Mouse (Mus musculus): ENCODE measurements at regions not wholly inside any gene's neighbourhood (a gene's known extent, or its start where the extent isn't known, plus 50 kb on each side); places are given as distances from the start of the nearest gene placed in this dataset.

DNA sequence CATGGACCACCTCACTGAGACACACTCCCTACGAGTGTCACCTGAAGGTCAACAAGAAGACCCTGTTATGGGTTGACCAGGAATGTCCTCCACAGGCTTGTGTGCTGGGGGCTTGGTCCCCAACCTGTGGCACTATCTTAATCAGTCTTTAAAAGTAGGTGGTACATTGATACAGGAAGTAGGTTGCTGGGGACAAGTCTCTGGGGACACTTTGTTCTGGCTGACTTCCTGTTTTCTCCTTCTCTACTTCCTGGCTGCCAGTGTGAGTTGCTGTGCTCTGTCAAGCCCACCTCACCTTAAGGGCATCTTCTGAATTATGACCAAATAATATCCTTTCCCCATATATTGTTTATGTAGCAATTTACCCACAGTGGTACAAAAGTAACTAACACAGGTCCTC, 96.1 kb downstream of the Cct6b start:
- peak; percentile 37 for DNase-seq (ENCODE audit: low spot score)

DNA sequence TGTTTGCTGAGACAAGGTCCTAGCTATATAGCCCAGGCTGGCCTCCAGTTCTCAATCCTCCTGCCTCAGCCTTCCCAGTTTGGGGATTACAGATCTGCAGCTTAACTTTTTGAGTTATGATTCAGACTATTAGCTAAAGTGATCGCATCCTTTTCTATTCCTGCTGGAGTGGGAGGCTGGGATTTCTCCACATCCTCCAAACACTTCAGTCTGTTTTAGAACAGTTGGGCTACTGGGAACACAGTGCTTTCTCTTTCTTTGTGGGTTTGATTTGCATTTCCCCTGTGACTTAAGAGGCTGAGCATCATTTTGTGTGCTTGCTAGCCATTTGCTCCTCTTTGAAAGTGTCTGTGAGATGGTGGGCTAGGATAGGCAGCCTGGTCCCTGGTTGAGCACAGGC, 100.0 kb downstream of the Cct6b start:
- DNase-seq (ENCODE audit: low spot score): no peak

DNA sequence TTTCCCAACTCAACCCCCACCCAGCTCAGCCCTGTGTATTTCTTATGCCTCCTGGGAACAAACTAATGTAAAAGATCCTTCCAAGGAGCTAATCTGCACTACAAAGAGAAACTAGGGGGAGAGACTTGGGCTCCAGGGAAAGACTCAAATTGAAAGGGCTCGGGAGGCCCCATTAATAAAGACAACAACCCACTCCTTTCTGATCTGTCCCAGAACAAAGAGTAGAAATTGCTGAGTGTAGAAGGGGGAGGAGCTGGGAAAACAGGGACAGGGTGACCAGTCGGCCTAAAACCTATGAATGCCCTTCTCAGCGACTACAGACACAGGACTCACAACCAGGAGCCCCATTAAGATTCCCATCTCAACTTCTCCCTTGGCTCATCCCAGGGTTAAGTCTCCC, 102.0 kb downstream of the Cct6b start:
- DNase-seq (ENCODE audit: low spot score): no peak

DNA sequence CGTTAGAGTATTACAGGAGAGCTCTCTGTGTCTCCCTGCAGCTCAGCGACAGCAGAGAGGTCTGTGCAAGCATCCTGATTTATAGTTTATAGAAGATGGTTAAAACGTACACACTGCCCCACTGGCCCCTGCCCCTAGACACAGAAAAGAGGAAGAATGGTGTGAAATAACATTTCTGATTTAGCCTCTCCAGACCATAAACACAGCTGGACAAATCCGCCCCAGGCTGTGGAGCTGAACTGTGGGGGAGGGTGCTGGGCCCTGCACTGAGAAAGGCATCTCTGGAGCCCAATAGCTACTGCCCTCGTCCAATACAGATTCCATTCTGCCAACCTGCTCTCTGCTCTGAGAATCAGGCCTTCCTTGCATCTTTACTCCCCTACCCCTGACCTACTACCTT, 112.4 kb downstream of the Cct6b start:
- no peak for DNase-seq (ENCODE audit: low spot score)

DNA sequence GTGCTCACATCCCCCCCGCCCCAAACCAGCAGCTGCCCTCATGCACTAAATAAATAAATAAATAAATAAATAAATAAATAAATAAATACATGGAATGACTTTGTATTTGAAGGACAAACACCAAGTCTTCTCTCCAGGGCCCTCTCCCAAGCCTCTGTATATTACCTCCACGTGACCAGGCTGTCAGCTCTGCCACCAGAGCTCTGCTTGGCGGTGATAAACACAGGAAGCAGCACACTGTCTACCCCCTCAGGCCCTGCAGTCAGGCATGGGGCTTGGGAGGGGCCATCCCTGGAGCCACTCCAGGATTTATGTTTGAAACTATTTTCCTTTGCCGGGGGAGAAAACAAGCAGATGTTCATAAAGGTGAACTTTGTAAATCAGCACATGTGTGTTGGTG, 125.6 kb downstream of the Cct6b start:
- no peak for DNase-seq (ENCODE audit: low spot score)

DNA sequence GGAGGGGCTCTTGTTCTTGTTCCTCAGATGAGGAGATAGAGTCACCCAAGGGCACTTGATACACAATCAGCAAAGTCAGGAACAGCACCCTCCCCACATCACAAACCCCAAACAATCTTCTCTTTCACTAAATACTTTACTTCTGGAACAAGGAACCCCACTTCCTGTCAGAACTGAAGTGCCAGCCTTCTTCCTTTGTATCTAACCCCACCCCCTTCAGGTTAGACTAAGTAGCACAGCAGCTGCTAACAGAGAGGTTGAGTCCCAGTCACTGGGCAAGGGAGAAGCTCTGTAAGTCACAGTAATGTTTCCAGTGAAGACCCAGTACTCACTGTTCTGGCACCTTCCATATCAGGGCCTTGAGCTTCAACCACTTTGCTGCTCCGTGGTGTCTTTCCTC, 131.9 kb downstream of the Cct6b start:
- no peak for DNase-seq (ENCODE audit: low spot score)

DNA sequence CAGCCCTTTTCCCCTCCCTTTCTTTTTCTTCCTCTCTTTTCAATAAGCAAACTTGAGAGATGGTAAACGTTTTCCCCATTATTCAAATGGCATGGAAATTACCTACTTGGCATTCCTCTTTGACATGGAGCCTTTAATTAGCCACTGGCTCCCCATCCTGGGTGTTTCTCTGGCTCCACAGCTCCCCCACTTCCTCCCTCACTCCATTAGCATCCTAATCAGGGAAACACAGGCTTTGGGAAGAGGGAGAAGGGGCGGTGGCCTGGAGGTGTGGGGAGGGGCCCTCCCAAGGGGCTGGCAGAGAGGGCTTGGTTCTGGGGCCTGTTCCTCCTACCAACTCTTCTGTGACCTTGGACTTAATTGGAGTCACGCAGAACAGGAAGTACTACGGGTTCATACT, 132.7 kb downstream of the Cct6b start:
- DNase-seq (ENCODE audit: low spot score): no peak

DNA sequence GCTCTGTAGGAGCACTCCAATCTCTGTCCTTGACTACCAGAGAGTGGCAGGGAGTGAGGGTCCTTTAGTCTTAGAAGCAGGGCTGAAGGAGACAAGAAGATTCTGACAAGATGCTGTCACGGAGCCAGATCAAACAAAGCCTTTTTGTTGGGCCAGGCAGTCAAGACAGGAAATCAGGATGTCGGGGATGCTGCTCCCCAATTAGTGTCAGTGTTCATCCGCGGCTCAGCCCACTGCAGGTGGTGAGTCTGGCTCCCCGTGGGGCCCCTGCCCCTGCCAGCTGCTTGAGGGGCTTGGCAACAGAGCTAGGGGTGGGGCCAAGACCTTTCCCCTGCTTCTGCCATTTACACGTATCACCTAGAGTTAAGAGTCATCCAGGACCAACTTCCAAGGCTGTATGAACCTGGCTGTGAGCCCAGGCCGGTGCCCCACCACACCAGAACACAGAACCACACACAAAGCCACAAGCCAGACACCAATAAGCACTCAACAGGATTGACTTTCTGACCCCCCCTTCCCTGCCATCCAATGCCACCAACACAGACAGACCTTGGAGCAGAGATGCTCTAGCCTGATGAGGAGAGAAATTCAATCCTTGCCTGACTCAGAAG, 137.5 kb downstream of the Cct6b start:
- no peak for DNase-seq (ENCODE audit: low spot score)

DNA sequence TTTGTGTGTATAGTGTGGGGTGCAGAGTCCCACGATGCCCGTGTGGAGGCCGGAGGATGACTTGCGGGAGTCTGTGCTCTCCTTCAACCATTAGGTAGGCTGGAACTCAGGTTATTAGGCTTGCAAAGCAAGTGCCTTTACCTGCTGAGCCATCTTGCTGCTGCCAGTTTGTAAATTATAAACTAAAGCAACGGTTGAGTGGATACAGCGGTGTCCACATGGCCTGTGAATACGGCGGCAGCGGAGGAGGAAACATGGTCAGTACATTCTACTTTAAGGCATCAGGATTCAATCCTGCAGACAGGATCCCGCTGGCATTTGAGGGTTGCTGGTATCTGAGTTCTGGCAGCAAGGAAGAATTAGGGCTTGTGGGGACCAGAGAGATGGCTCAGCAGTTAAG, 143.1 kb downstream of the Cct6b start:
- no peak for DNase-seq (ENCODE audit: low spot score)

DNA sequence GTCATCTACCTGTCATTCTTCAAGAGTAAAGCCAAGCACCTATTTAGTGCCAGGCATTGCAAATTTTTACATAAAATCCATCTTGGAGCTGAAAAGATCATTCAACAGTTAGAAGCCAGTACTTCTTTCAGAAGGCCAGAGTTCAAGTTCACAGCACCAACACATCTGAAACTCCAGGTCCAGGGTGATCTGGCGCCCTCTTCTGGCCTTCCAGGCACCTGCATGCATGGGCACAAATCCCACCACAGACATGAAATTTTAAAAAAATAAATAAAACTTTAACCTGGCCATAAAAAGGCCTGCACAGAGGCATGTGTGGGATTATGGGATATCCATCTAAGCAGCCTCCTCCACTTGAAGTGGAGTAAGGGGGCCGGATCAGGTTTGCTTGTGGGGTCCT, 144.7 kb downstream of the Cct6b start:
- no peak for DNase-seq (ENCODE audit: low spot score)

DNA sequence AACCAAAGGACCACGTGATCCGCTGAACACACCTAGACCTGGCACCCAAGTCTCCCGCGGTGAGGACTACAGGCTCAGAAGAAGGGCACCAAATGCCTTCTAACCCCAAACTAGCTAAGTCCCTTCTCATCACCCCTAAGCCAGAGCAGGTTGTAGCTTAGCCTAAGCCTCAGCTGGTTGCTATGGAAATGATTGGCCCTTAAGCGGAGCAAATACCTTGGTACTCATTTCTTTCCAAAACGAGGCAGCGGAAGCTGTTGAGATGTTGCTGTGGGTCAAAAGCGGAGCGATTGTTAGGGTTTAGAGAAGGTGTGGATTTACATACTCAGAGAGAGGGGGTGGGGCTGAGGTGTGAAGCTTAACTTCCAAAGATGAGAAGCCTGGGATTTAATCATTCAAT, 145.7 kb downstream of the Cct6b start:
- no peak for DNase-seq (ENCODE audit: low spot score)

DNA sequence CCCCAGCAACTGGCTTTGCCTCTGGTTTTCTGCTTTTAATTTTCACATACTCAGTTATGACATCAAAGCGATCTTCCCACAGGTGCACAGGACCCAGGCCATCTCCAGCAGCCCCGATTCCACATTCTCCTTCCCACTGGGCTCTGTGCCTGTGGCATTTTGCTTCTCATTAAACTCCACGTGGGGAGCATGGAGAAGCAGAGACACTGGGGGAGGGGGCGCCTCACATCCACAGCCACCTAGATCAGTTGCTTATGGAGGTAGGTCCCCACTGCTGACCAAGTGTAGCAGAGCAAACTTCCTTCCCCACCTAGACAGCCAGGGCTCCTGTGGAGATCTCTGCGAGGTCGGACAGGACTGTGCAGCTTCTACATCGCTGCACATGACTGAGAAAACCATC, 147.3 kb downstream of the Cct6b start:
- DNase-seq (ENCODE audit: low spot score): no peak

DNA sequence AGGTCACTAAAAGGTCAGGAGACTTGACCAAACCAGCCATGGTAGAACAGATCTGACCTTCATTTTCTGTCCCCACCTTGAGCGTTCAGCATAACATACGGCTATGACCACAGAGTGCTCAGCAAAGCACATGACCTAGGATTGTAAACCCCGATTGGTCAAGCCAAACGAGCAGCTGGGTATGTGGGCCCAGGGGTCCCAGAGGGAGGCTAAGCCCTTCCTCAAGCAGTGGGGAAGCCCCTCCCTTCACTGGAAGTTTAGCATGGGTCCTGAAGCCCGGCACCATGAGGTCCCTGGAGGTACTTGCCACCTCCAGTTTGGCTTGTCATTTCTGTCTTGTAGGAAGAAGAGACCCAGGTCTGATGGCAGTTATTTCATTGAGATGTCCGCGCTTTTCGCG, 149.8 kb downstream of the Cct6b start:
- no peak for DNase-seq (ENCODE audit: low spot score)

DNA sequence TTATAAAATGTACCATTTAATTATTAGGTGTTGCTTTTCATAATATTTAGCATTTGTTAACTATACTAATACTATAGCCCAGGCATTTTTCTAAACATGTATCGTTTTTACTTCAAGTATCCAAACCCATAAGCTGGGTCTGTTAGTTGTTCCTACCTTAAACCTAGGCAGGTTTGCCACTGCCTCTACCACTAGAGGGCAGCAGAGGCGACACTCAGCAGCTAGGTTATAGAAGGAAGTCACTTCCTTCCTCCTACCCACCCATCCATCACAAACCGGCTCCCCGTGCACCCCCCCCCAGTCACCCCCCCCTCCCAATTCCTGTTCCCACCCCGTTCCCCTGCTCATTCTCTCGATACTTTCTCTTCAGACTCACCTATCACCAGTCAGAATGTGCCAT, 150.6 kb downstream of the Cct6b start:
- peak; percentile 64 for DNase-seq (ENCODE audit: low spot score)

DNA sequence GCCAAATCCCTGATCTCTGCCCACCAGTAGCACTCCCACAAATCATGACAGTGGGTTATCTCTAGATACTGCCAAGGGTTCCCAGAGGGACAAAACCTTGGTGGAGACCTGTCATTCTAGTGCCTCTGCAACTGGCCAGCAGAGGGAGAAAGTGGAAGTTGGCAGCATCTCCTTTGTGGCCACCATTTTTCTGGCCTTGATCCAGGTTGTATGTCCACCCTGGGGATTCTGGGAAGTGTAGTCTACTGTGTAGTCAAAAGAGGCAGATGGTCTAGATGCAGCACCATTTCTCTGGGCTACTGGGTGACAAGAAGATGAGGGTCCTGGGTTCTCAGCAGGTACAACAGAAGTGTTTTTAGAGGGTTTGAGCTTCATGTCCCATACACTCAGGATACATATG, 152.1 kb downstream of the Cct6b start:
- DNase-seq (ENCODE audit: low spot score): peak; percentile 43

DNA sequence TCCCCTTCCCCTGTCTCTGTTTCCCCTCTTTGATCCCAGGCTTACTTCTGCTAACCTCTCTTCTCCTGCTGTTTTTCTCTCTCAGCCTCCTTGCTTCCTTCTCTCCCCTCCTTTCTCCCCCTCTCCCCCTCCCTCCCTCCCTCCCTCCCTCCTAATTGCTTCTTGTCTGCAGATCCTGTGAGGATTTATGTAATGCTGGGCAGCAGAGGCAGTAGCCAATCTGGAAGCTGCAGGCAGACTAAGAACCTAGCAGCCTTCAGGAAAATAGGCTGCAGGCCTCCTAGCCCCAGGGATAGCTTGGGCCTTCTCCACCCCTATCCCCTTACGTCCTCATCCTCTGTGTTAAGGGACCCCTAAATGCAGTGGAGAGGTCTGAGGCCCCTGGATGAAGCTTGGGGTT, 155.2 kb downstream of the Cct6b start:
- no peak for DNase-seq (ENCODE audit: low spot score)

DNA sequence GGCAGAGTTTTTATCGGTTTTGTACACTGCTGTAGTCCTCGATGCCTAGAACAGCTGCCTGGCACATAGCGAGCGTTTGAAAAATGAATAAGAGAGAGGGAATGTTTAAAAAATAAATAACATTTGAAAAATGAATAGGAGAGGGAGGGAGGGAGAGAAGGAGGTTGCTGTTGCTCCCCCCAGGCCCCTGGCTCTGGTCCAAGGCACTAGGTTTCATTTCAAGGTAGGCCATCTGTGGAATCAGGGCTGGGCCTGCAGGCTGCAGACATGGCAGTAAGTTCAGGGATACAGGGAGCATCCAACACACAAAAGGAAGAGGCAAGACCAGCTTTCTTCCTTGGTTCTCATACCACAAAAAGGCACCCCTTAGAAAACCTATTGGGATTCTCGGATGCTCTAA, 156.5 kb downstream of the Cct6b start:
- no peak for DNase-seq (ENCODE audit: low spot score)

DNA sequence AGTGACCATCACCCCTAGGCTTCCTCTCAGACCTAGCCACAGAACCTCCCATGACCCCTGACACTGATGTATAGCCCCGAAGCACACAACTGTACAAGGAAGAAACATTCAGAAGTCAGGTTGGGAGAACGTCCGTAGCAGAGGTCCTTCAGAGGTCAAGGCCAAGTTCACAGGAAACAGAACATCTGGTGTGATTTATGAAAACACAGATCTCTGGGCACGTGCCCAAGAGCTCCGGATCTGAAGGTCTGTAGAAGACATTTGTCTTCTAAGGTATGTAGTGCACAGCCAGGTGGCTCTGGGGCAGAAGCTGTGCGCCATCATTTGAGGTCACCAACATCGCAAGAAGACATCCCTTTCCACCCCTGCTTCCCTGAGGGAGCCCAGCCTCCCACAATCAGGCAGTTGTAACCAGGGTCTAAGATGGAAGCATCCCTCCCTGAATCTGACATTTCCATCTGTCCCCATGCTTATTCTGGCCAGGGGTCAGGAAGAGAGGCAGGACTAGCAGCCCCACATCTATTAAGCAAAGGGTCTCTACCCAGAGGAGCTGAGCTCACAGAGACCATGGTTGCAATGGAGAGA, 159.8 kb downstream of the Cct6b start:
- no peak for DNase-seq (ENCODE audit: low spot score)

DNA sequence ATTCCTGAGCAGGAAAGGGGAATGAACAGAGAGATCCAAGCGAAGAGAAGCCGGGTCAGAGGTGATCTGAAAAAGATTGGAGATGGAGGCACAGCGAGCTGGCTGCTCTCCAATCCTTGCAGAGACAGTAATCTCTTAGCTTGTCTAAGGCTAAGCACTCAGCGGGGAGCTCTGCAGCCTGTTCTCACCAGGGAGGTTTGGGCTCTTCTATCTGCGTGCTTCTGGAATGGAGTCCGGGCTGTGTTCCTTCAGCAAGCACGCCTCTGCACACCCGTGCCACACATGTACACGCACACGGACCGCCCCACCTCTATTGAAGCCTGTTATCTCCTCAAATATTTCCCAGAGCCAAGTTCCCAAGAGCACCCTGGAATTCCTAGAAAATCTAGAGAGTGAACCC, 161.3 kb downstream of the Cct6b start:
- DNase-seq (ENCODE audit: low spot score): no peak

DNA sequence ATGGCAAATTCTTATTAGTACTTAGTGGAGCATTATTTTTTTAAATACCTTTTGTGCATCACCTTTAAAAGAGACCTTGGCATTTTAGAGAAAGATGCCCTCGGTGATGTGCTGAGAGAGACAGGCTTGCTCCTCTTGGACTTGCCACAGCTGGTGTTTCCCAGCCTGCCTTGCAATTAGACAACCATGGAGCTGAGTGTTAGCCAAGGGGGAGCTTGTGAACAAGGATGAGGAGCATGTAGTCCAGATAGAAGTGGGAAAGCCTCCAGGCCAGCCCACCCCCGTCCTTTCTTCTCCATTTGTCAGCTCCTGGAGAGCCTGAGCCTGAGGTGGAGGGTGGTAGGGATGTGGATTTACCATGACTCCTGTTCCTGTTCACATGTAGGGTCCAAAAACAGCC, 161.9 kb downstream of the Cct6b start:
- DNase-seq (ENCODE audit: low spot score): no peak

DNA sequence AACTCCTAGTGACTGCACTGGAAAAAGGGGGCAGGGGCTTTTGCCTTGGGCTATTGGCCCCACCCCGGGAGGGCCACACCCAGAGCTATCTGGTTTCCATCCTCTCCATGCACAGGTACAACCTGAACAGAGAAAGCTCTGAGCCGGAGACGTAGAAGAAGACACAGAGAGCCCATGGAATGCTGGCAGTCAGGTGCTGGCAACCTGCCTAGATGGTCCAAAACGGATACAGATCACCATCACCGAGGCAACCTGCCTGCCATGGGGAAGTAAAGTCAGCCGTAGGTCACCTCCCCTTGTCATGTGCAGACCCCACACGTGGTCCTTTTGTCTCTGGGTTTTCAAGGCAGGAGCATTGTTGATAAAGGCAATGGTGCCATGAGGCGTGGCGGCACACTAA, 164.0 kb downstream of the Cct6b start:
- no peak for DNase-seq (ENCODE audit: low spot score)

DNA sequence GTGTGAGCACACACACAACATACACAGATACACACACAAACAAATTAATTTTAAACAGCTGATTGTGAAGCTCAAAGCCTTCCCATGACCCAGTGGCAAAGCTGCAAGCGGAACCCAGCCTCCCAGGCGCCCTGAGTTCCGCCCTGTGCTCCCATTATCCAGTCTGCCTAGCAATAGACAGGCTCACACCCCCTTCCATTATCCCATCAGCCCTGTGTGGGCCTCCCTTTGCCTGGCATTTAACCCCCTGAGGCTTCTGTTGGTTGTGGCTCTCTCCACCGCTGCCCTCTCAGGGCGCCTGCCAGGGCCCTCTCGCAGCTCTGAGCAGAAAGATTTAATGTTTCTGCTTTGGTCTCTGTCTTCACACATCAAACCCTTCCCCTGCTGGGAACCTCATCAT, 166.4 kb downstream of the Cct6b start:
- no peak for DNase-seq (ENCODE audit: low spot score)

DNA sequence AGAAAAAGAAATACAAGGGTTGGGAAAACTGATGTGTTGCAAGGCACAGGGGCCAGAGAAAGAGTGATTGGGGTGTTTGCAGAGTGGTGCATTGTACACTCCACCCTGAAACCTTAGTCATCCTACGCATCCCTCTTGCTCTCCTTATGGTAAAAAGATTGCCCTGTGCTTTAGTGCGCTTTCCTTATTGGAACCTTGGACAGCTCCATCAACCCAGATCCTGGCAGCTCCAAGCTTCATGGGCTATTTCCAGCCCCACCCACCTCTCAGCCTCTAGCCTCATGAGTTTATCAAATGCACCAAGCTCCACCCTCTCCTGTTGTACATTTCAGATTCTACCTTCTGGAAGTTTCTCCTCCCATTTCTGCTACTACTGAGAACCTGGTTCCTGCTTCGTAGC, 167.3 kb downstream of the Cct6b start:
- no peak for DNase-seq (ENCODE audit: low spot score)

DNA sequence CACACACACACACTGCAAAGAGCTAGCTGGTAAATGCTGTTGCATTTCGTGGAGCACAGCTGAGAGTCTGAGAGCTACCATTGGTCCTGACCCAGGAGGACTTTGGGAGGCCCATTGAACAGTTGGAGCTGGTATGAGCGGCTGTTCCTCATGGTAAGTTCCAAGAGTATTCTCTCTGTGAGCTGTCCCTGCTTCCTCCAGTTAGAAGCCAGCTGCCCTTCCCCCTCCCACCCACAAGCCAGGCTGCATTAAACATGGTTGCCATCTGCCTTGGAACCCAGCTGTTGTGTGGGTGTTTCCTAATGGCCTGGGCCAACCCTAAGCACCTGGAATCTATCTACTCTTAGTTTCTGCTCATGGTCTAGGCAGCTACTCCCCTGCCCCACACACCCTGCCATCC, 174.4 kb downstream of the Cct6b start:
- DNase-seq (ENCODE audit: low spot score): no peak

DNA sequence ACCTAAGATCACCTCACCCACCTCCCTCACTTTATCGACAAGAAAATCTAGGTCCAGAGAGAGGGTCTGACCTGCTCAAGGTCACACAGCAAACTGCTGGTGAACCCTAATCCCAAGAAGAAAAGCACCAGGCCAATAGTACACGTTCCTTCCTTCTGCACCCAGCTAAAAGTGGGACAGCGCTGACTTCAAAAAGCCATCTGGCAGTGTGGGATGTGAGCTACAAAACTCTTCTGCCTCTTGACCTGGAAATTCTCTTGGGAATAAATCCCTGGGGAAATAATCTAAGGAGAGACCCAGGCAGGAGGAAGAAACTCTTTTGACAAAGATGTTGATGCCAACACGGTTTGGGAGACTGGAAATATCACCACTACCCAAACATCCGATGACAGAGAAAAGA, 175.4 kb downstream of the Cct6b start:
- no peak for DNase-seq (ENCODE audit: low spot score)
